Mouse (Mus musculus) lung, embryonic 15.5 days (tissue): ENCODE results near the gene Nudt9. TPM values are rescaled to one million over a fixed set of nuclear protein-coding genes. Genes with fewer than 3 reads are reported as not detected.
A peak's percentile ranks its signal among the peaks of the same experiment; 100 is the strongest.

Source experiments
- ATAC-seq: fragments of 200-750 bp; cut with Nextera tagmentation; 2 replicates; pipeline ENCODE4 v1.8.0; 2017; ENCODE audit warnings: moderate number of reproducible peaks, borderline replicate concordance; ENCODE audit not compliant: low FRiP score, low TSS enrichment; ENCODE audit errors: extremely low read depth
- H3K27ac ChIP-seq: fragments of 300-500 bp; sonication (generic); 2 replicates; pipeline ENCODE4 v1.5.1; 2015; ENCODE audit warnings: moderate library complexity, mild to moderate bottlenecking, inconsistent platforms
- H3K27me3 ChIP-seq: fragments of 300-500 bp; sonication (generic); 2 replicates; pipeline ENCODE4 v1.6.1; 2015; ENCODE audit warnings: inconsistent platforms
- H3K36me3 ChIP-seq: fragments of 300-500 bp; sonication (generic); 2 replicates; pipeline ENCODE4 v1.6.1; 2015; ENCODE audit warnings: inconsistent platforms
- H3K4me1 ChIP-seq: fragments of 300-500 bp; sonication (generic); 2 replicates; pipeline ENCODE4 v1.6.1; 2015; ENCODE audit warnings: inconsistent platforms
- H3K4me2 ChIP-seq: fragments of 300-500 bp; sonication (generic); 2 replicates; pipeline ENCODE4 v1.6.1; 2015; ENCODE audit warnings: inconsistent platforms, mild to moderate bottlenecking, moderate library complexity
- H3K4me3 ChIP-seq: fragments of 300-500 bp; sonication (generic); 2 replicates; pipeline ENCODE4 v1.5.1; 2015; ENCODE audit warnings: mild to moderate bottlenecking, inconsistent platforms
- H3K9ac ChIP-seq: fragments of 300-500 bp; sonication (generic); 2 replicates; pipeline ENCODE4 v1.6.1; 2015; ENCODE audit warnings: inconsistent platforms
- H3K9me3 ChIP-seq: fragments of 300-500 bp; sonication (generic); 2 replicates; pipeline ENCODE4 v1.6.1; 2016; ENCODE audit warnings: inconsistent platforms
- WGBS: fragments of 180-500 bp; shearing (Covaris S2); methylation state at CpG from one replicate; pipeline ENCODE4 v1.1.7; 2015; 5-methylcytosine and 5-hydroxymethylcytosine counted together
- polyA plus RNA-seq: library from polyadenylated mRNA; unstranded; fragments of >200 nt; fragmentation: Nextera tagmentation; extraction: Ambion mirVana; gene quantifications from 2 replicates; pipeline ENCODE4 v1.2.1, GENCODE M21; 2015

Gene Nudt9
- polyA plus RNA-seq, 1 experiment from 2014 or later = 67.0 TPM

GRCm38 (mm10) chr5:104095416-104096077, 49.4 kb downstream of the Nudt9 start:
- peak overlapping the region; percentile 94 for H3K27ac ChIP-seq
- no peaks in the 10 kb centered on the region for H3K27me3 ChIP-seq
- WGBS = 30% methylated on average over 11 of the region's 11 CpGs
- H3K4me1 ChIP-seq = peaks cover 25% of the 10 kb centered on the region
- H3K36me3 ChIP-seq = peaks cover 21% of the 10 kb centered on the region; the same call in 1 of the 2 replicates
- peak overlapping the region; percentile 16; the same call in 1 of the 2 replicates for H3K4me2 ChIP-seq
- peak; percentile 17 for ATAC-seq
- H3K9ac ChIP-seq = peak overlapping the region; percentile 16; the same call in 1 of the 2 replicates
- no peaks in the 10 kb centered on the region for H3K9me3 ChIP-seq
- no peak overlapping the region for H3K4me3 ChIP-seq

- Histone ChIP-seq H3K36me3 (peaks cover 16% of the 10 kb centered on the region; the same call in 1 of the 2 replicates), H3K27ac (peak overlapping the region; percentile 94)
- peak; percentile 93 for ATAC-seq
Measured at GRCm38 (mm10) chr5:104096078-104096938, 50.2 kb downstream of the Nudt9 start.

GRCm38 (mm10) chr5:104101678-104102531, 55.8 kb downstream of the Nudt9 start:
- Histone ChIP-seq H3K9me3 (no peaks in the 10 kb centered on the region), H3K36me3 (no peaks in the 10 kb centered on the region), H3K9ac (no peak overlapping the region), H3K4me1 (peaks cover 26% of the 10 kb centered on the region), H3K27ac (no peak overlapping the region), H3K27me3 (no peaks in the 10 kb centered on the region), H3K4me3 (no peak overlapping the region), H3K4me2 (no peak overlapping the region)
- no peak for ATAC-seq
- WGBS = 44% methylated on average over 10 of the region's 10 CpGs

More at GRCm38 (mm10) chr5:104096078-104096938, 50.2 kb downstream of the Nudt9 start:
- no peaks in the 10 kb centered on the region for H3K27me3 ChIP-seq
- H3K9ac ChIP-seq = no peak overlapping the region
- peaks cover 25% of the 10 kb centered on the region for H3K4me1 ChIP-seq
- no peak overlapping the region for H3K4me3 ChIP-seq
- H3K4me2 ChIP-seq = peak overlapping the region; percentile 25
- 32% methylated on average over 16 of the region's 16 CpGs for WGBS
- H3K9me3 ChIP-seq = no peaks in the 10 kb centered on the region

GRCm38 (mm10) chr5:104103171-104103570, 57.1 kb downstream of the Nudt9 start:
- Histone ChIP-seq H3K9me3 (no peaks in the 10 kb centered on the region), H3K9ac (no peak overlapping the region), H3K27ac (no peak overlapping the region), H3K4me2 (no peak overlapping the region), H3K27me3 (no peaks in the 10 kb centered on the region), H3K36me3 (no peaks in the 10 kb centered on the region), H3K4me3 (no peak overlapping the region), H3K4me1 (peaks cover 26% of the 10 kb centered on the region)
- no peak for ATAC-seq
- WGBS = 43% methylated on average over 4 of the region's 4 CpGs

GRCm38 (mm10) chr5:104104111-104104510, 58.0 kb downstream of the Nudt9 start:
- Histone ChIP-seq H3K36me3 (no peaks in the 10 kb centered on the region), H3K4me3 (no peak overlapping the region), H3K27ac (no peak overlapping the region), H3K9me3 (no peaks in the 10 kb centered on the region), H3K4me1 (peaks cover 33% of the 10 kb centered on the region), H3K27me3 (no peaks in the 10 kb centered on the region), H3K4me2 (no peak overlapping the region), H3K9ac (no peak overlapping the region)
- ATAC-seq = no peak
- 64% methylated on average over 2 of the region's 2 CpGs for WGBS

GRCm38 (mm10) chr5:104108127-104108875, 62.2 kb downstream of the Nudt9 start:
- Histone ChIP-seq H3K9ac (no peak overlapping the region), H3K27ac (peak overlapping the region; percentile 92), H3K27me3 (no peaks in the 10 kb centered on the region), H3K36me3 (no peaks in the 10 kb centered on the region), H3K4me3 (no peak overlapping the region), H3K4me2 (peak overlapping the region; percentile 49), H3K4me1 (peaks cover 35% of the 10 kb centered on the region), H3K9me3 (no peaks in the 10 kb centered on the region)
- 58% methylated on average over 11 of the region's 11 CpGs for WGBS
- ATAC-seq = no peak

- Histone ChIP-seq H3K27ac (peak overlapping the region; percentile 92), H3K36me3 (no peaks in the 10 kb centered on the region), H3K9me3 (no peaks in the 10 kb centered on the region), H3K4me2 (peak overlapping the region; percentile 49), H3K27me3 (no peaks in the 10 kb centered on the region), H3K9ac (no peak overlapping the region), H3K4me3 (peak overlapping the region; percentile 17), H3K4me1 (peaks cover 34% of the 10 kb centered on the region)
- ATAC-seq = no peak
- 16% methylated on average over 18 of the region's 18 CpGs for WGBS
Measured at GRCm38 (mm10) chr5:104108879-104109369, 62.8 kb downstream of the Nudt9 start.

- H3K9ac ChIP-seq = no peak overlapping the region
- 22% methylated on average over 3 of the region's 3 CpGs for WGBS
- no peaks in the 10 kb centered on the region for H3K36me3 ChIP-seq
- ATAC-seq = 0 out of 2 replicates have a peak, but pooled peaks have one; percentile 25
- H3K27me3 ChIP-seq = no peaks in the 10 kb centered on the region
- H3K4me3 ChIP-seq = no peak overlapping the region
- H3K9me3 ChIP-seq = no peaks in the 10 kb centered on the region
- H3K4me2 ChIP-seq = peak overlapping the region; percentile 49
- H3K4me1 ChIP-seq = peaks cover 38% of the 10 kb centered on the region
- peak overlapping the region; percentile 92 for H3K27ac ChIP-seq
Measured at GRCm38 (mm10) chr5:104109516-104109915, 63.4 kb downstream of the Nudt9 start.

GRCm38 (mm10) chr5:104110171-104110920, 64.2 kb downstream of the Nudt9 start:
- H3K4me2 ChIP-seq = peak overlapping the region; percentile 49
- H3K9me3 ChIP-seq = no peaks in the 10 kb centered on the region
- WGBS = 22% methylated on average over 9 of the region's 9 CpGs
- peaks cover 46% of the 10 kb centered on the region for H3K4me1 ChIP-seq
- H3K36me3 ChIP-seq = no peaks in the 10 kb centered on the region
- H3K27me3 ChIP-seq = no peaks in the 10 kb centered on the region
- H3K9ac ChIP-seq = peak overlapping the region; percentile 15; the same call in 1 of the 2 replicates
- H3K4me3 ChIP-seq = peak overlapping the region; percentile 41
- no peak for ATAC-seq
- peak overlapping the region; percentile 92 for H3K27ac ChIP-seq

GRCm38 (mm10) chr5:104112016-104112415, 65.9 kb downstream of the Nudt9 start:
- Histone ChIP-seq H3K4me2 (peak overlapping the region; percentile 49), H3K9me3 (no peaks in the 10 kb centered on the region), H3K4me3 (peak overlapping the region; percentile 41), H3K27me3 (no peaks in the 10 kb centered on the region), H3K36me3 (no peaks in the 10 kb centered on the region), H3K9ac (peak overlapping the region; percentile 33), H3K4me1 (peaks cover 60% of the 10 kb centered on the region), H3K27ac (peak overlapping the region; percentile 92)
- ATAC-seq = peak; percentile 44; the same call in 1 of the 2 replicates
- 6% methylated on average over 9 of the region's 9 CpGs for WGBS
